Mouse (Mus musculus): Measurements from ENCODE around the gene Olfr482. TPM values are rescaled to one million over a fixed set of nuclear protein-coding genes. Genes with fewer than 3 reads are reported as not detected.

Gene Olfr482
- polyA plus RNA-seq (2015; fragmentation: Nextera tagmentation; extraction: Ambion mirVana) = not detected in 2 replicates

DNA sequence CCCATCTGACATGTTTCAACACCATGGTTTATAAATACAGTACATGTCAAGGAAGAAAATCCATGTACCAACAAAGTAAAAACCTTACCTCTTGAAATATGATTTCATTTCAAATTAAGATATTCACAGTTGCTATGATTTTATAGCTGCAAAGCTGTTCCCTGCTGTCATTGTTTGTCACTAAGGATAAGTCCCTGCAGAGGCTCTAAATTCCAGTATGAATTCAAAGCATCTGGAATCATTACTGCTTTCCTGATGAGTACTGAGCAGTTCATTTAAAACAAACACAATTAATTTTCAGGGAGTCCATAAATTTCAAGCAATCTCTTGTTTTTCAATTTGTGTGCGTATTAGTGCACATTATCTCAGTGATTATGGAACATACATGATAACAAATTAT, at the start of gene Olfr482:
Olfr482 (minus strand) TSS at position 101 of the 400 bp plus-strand sequence.

DNA sequence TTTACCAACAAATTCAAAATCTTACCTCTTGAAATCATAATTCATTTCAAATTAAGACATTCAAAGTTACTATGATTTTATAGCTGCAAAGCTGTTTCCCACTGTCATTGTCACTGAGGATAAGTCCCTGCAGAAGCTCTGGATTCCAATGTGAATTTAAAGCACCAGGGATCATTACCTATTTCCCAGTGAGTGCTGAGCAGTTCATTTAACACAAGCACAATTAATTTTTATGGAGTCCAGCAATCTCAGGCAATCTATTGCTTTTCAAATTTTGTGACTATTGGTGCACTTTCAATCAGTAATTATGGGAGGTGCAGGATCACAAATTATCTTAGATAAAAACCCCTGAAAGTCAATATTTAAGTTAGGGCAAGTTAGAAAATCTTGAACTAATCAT, 30.0 kb upstream of the Olfr482 start, which contains the start of gene Olfr484:
Olfr484 (minus strand) TSS at position 101 of the 400 bp plus-strand sequence.

DNA sequence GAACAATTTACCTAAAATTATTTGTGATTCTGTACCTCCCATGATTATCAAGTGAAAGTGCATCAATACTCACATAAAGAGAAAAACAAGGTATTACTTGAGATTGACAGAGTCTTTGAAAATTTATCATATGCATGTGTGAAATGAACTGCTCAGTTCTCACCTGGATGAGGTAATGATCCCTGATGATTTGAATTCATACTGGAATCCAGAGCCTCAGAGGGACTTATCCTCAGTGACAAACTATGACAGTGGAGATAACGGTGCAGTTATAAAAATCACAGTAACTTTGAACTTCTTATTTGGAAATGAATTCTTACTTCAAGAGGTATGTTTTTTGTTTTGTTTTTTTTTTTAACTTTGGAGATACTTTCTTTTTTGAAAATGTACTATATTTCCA, 3.2 kb upstream of the Olfr482 start, which contains the start of gene Olfr483:
Olfr483 (plus strand) TSS at position 301 of the 400 bp plus-strand sequence.

DNA sequence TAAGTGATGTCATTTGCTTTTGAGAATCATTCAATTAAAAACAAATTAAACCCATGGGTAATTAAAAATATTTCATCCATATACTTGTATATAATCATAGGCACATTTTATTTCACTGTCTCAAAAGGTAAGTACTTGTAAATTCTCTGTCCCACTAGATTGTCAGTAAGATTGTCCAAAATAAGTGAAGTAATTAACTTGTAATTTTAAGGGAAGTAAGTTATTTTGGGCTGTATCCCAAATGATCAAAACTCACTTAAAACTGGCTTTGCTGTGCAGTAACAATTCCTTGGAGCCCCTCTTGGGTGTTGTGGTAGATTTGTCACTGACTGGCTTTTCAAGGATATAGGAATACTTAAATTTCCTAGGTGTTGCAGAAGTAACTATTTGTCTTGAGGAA, 17.8 kb downstream of the Olfr482 start, which contains the start of gene Olfr481:
Olfr481 (plus strand) TSS at position 301 of the 400 bp plus-strand sequence.

DNA sequence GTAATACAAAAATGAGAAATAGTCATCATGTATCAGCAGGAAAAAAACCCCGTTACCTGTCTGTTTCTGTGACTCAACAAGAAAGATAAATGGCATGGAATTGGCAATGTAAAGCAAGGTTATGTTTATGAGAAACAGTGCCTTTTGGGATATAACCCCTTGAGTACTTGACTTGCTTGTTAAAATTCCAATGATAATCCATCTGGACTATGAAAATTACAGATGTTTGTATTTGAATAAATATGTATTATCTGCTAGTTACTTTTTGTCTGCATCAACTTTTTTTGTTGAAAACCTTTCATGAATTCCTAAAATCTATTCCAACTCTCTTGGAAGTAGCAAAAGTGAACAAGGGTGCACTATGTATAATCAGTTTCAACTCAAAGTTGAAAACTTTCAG, 30.1 kb downstream of the Olfr482 start, which contains the start of gene Olfr480:
Olfr480 (minus strand) TSS at position 101 of the 400 bp plus-strand sequence.

DNA sequence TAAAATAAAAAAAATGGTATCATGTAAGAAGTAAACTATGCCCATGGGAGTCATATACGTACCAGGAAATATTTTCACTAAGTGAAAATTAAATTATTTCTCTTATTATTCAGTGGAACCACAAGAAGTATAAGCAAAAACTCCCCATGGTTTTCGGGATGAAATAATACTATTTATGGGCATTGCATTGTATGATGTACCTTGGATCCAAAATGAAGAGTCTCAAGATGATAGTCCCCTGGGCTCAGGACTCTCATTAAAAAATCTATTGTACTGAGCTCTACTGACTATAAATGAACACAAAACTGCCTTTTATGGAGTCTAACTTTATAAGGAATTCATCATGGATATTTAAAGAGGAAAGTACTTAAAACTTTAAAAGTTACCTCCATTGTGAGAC, 47.0 kb downstream of the Olfr482 start, which contains the start of gene Olfr479:
Olfr479 (plus strand) TSS at position 301 of the 400 bp plus-strand sequence.

Other genes with a start within 250 kb of the Olfr482 start
- not detected in 2 replicates for gene Olfr472, start 199.7 kb downstream of the Olfr482 start, polyA plus RNA-seq (2015; fragmentation: Nextera tagmentation; extraction: Ambion mirVana)
- gene Olfr473, start 167.1 kb downstream of the Olfr482 start, polyA plus RNA-seq (2015; fragmentation: Nextera tagmentation; extraction: Ambion mirVana) = not detected in 2 replicates
- gene Olfr474, start 142.9 kb downstream of the Olfr482 start, polyA plus RNA-seq (2015; fragmentation: Nextera tagmentation; extraction: Ambion mirVana) = not detected in 2 replicates
- gene Olfr476, start 132.8 kb downstream of the Olfr482 start, polyA plus RNA-seq (2015; fragmentation: Nextera tagmentation; extraction: Ambion mirVana) = not detected in 2 replicates
- not detected in 2 replicates for gene Olfr477, start 110.9 kb downstream of the Olfr482 start, polyA plus RNA-seq (2015; fragmentation: Nextera tagmentation; extraction: Ambion mirVana)
- gene Olfr478, start 63.6 kb downstream of the Olfr482 start, polyA plus RNA-seq (2015; fragmentation: Nextera tagmentation; extraction: Ambion mirVana) = not detected in 2 replicates
- not detected in 2 replicates for gene Olfr479, start 46.9 kb downstream of the Olfr482 start, polyA plus RNA-seq (2015; fragmentation: Nextera tagmentation; extraction: Ambion mirVana)
- gene Olfr480, start 30.2 kb downstream of the Olfr482 start, polyA plus RNA-seq (2015; fragmentation: Nextera tagmentation; extraction: Ambion mirVana) = not detected in 2 replicates
- not detected in 2 replicates for gene Olfr481, start 17.7 kb downstream of the Olfr482 start, polyA plus RNA-seq (2015; fragmentation: Nextera tagmentation; extraction: Ambion mirVana)
- not detected in 2 replicates for gene Olfr483, start 3.3 kb upstream of the Olfr482 start, polyA plus RNA-seq (2015; fragmentation: Nextera tagmentation; extraction: Ambion mirVana)
- not detected in 2 replicates for gene Olfr484, start 29.9 kb upstream of the Olfr482 start, polyA plus RNA-seq (2015; fragmentation: Nextera tagmentation; extraction: Ambion mirVana)
- gene Olfr485, start 62.3 kb upstream of the Olfr482 start, polyA plus RNA-seq (2015; fragmentation: Nextera tagmentation; extraction: Ambion mirVana) = not detected in 2 replicates
- not detected in 2 replicates for gene Olfr486, start 75.2 kb upstream of the Olfr482 start, polyA plus RNA-seq (2015; fragmentation: Nextera tagmentation; extraction: Ambion mirVana)
- not detected in 2 replicates for gene Olfr487, start 117.0 kb upstream of the Olfr482 start, polyA plus RNA-seq (2015; fragmentation: Nextera tagmentation; extraction: Ambion mirVana)
- not detected in 2 replicates for gene Olfr488, start 160.8 kb upstream of the Olfr482 start, polyA plus RNA-seq (2015; fragmentation: Nextera tagmentation; extraction: Ambion mirVana)
- not detected in 2 replicates for gene Olfr490, start 191.3 kb upstream of the Olfr482 start, polyA plus RNA-seq (2015; fragmentation: Nextera tagmentation; extraction: Ambion mirVana)
- gene Olfr491, start 215.9 kb upstream of the Olfr482 start, polyA plus RNA-seq (2015; fragmentation: Nextera tagmentation; extraction: Ambion mirVana) = not detected in 2 replicates
- not detected in 2 replicates for gene Olfr492, start 226.1 kb upstream of the Olfr482 start, polyA plus RNA-seq (2015; fragmentation: Nextera tagmentation; extraction: Ambion mirVana)
- gene Olfr493, start 249.4 kb upstream of the Olfr482 start, polyA plus RNA-seq (2015; fragmentation: Nextera tagmentation; extraction: Ambion mirVana) = not detected in 2 replicates

Data from skeletal muscle tissue, postnatal 0 days (tissue).